Mouse (Mus musculus) layer of hippocampus, adult 9-10 months (tissue): ENCODE results near the gene Slc6a17.

Experiments
- DNase-seq: peaks from one replicate; pipeline ENCODE4 v3.0.0; 2022; ENCODE audit warnings: low spot score

Slc6a17 gene

DNA sequence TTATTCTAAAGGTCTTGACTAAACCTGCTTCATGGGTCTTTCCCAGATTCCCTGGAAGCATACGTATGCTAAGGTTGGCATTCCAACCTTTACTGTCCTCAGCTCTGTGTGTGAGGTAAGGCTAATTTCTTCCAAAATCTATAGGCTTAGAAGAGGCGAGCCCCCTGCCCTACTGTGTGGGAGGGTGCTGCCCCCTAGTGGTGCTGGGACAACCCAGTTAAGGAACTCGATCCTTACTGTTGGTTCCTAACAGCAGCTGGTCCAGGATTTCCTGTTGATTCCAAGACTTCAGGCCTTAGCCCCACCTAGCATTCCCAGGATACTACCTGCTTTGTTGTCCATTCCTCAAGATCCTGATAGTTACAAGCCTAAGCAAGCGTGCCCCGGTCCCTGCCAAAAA, 55.7 kb downstream of the Slc6a17 start:
- DNase-seq = no peak

DNA sequence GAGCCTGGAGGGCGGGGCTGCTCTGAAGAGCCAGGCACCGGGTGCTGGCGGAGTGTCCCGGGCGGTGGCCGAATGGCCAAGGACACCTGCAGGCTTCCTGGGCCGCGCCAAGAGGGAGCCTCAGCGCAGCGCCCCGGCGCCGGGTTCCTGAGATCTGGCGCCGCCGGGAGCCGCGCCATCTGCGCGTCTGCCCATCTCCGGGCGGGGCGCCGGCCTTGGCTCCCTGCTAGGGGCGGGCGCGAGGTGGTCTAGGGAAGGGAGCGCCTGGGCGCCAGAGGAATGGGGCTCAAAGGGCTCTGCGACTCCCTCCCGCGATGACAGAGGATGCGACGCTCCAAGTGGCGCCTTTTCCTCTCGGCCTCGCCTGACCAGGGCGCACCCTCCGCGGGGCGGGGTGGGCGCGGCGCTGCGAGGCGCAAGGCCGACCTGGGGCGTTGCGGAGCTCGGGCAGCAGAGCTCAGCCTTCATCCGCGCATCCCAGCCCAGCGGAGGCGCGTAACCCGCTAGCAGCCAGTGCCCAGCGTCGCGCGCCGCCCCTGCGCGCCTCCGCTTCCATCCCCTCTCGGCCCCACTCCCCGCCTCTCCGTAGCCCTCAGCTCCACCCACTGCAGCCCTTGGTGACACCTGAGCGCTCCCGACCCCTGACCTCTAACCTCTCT, 57.9 kb downstream of the Slc6a17 start:
- DNase-seq = no peak

DNA sequence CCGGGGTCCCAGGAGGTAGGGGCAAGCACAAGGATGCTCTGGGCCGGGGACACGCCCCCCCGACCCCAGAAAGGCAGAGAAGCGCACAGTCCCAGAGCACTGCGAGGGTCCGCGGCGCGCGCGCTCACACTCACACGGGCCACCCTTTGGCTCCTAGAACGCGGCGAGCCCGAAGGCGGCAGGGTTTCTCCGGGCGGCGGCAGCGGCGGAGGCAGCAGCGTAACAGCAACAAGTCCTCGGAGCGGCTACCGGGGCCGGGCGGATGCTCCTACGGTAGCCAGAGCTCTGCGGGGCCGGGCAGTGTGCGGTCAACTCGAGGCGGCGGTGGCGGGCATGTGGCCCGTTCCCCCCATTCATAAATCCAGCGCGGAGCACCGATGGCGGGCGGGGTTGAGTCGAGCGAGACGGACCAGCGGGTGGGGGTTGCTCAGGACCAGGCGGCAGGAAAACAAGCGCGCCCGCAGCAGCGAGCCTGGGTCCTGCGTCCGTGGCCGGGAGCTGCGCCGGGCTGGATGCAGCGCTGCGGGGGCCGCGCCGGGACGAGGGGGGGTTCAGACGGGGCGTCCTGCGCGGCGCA, 58.5 kb downstream of the Slc6a17 start, which contains the start of gene Kcnc4:
Kcnc4 (minus strand) TSS at position 357 of the 577 bp plus-strand sequence.
- DNase-seq = no peak

DNA sequence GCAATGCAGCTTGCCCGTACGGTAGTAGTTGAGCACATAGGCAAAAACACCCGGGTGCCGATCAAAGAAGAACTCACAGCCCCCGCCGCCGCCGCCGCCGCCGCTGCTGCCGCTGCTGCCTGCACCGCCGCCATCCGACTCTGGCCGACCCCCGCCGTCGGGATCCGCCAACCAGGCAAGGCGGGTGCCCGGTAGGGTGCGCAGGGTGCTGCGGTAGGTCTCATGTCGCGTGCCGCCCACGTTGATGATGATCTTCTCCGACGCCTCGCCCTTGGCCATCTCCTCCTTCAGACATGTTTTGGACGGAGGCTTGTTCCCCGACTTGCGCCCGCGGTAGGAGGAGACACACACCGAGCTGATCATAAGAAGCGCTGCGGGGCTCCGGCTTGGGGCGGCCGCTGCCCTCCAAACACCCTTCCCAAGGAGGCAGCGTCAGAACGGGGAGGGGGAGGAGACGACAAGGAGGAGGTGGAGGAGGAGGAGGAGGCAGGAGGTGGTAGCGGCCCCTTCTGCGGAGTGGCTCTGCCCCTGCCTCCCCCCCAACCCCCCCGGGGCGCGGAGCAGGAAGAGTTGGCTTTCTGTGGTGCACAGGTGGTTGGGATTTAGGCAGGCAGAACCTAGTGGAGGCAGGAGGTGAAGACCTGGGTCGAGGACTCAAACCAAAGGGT, 59.2 kb downstream of the Slc6a17 start:
- DNase-seq = no peak

DNA sequence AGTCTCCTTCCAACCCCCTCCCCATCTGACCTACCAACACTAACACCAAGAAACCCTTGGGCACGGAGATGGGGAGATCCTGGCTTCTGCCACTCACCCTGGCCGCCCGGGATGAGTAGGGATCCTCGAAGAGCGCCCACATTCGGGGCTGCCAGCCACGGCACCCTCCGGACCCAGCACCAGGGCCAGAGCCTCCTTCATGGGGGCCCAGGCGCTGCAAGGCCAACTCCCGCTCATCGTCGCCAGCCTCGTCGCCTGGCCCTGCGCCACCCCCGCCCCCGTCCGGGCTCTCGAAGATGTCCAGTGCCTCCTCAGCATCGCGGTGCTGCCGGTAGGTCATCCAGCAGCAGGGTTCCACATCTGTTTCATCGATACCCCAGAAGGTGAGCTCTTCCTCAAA, 59.7 kb downstream of the Slc6a17 start:
- no peak for DNase-seq

DNA sequence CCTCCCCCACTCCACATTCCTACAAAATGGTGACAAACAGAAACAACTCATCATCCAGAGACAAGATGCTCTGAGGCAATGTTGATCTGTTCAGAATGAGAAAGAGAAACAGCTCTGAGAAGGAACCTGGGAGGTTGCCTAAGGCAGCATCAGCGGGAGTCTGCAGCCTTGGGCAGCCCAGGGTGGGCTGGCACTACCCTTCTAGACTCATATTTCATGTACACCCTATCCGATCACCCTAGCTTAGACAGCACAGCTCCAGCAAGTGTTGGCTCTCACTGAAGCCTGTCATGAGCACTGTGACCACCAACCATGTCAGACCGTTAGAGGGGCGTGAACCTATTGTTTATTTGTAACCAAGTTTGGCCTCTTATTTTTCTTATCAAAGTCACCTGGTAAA, 63.5 kb downstream of the Slc6a17 start:
- DNase-seq = no peak

DNA sequence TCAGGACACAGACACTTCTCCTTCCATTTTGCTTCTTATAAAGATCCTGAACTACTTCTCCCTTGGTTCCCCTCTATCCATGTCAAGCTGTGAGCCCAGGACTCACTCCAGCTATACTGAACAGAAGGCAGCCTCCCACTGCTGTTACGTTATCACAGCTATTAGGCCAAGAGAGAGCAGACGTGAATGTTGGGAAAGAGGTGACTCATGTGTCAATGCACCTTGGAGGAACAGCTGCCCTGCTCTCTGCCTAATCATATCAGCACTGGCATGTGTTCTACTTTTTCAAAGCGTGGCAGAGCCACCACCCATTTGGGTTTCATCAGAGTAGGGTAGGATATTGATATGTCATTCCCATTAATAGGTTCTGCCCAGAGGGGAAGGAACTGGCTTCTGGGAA, 71.0 kb downstream of the Slc6a17 start:
- no peak for DNase-seq

DNA sequence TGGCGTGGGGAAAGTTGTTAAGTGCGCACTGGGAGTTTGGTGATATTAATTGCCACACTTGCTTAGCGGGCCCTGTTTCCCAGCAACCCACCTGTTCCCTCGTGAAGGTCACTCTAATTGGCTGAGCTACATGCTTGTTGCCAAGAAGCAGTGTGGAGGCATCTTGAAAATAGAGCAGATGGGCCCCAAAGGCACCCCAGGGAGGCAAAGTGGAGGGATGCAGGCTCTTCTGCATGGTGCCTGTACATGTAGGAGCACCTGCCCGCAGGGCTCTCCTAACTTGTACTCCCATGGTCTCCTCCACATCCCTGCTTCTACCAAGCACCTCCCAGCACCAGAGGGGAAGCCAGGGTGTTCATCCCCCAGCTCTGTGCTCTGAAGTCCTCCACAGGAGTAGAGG, 74.0 kb downstream of the Slc6a17 start:
- no peak for DNase-seq

DNA sequence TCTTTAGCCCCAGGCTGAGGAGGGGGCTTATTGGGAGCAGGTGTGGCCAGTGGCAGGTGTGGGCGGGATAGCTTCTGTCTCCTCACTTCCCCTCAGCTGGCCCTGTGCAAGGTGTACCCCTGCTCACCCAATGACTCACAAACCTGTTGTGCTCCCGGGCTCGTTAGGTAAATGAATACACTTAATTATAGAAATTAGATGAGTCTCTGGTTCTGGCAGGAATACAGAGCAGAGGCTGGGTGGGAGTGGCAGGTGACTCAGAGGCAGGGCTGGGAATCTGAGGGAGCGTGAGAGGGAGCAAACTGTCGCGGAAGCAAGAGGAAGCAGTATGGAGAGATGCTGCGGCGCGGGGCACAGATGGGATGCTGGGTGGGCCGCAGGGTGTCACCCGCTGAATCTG, 75.6 kb downstream of the Slc6a17 start:
- no peak for DNase-seq

DNA sequence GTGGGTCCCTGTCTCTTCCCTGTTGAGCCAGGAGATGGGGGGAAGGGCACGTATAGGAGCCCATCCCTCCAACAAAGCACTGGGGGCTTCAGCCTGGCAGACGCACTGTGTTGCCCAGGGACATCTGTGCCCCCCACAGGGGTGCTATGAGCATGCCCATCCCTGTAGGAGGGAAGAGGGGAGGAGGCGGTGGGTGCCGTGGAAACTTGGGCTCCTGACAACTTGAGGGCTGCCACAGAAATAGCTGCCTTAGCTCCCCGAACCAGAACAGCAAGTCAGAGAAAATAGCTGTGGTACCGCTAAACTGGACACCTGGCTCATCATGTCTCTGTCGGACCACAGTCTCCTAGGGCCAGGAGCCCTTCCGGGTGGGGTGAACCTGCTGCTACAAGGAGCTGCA, 76.5 kb downstream of the Slc6a17 start:
- DNase-seq = no peak

DNA sequence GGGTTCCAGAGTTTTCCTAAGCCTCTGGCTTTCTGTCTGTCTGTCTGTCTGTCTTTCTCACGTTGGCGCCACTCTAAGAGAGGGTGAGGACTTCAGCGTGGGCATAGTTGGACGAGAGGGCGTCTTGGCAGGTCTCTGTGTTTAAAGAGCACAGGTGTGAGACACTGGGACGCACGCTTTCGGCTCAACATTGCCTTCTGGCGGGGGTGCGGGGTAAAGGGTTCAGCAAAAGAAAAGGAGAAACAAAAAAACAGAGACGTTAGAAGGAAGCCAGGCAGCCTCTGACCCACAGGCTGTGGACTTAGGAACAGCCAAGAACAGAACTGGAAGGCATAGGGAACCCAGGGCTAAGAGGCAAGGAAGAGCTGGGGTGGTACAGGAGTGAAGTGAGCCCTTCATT, 78.5 kb downstream of the Slc6a17 start:
- DNase-seq = no peak

DNA sequence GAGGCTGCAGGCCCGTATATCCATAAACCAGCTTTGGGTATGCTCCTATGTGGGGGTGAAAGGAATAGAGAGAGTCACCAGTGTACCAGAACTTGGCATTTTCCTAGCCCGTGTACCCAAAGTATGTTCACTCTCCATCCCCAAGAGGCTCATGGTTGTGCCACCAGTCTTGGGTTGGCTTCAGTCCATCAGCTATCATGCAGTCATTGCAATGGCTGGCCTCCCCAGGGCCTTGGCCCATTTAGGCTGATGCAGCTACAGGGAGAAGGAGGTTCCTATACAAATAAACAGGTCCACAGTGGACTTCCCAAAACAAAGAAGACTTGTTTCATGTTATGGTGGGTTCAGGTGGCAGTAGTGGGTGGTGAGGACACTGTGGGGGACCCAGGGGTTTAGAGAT, 80.2 kb downstream of the Slc6a17 start:
- DNase-seq = no peak

DNA sequence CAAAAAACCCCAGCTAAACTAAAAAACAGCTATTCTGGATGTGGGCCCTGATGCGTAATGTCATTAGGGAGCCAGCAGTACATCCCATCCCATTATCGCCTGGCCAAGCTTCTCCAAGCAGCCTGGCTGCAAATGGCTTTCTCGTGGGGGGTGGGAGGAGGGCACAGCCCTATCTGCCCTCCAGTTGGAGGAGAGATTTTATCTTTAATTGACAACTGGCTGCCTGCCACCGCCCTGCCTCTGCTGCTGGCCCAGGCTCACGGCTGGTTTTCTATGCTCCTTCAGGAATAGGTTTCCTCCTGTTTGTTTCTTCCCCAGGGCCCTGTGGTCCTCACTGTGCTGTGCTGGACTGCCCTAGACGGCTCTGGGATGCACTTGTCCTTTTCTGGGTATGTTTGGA, 81.4 kb downstream of the Slc6a17 start:
- DNase-seq = no peak

DNA sequence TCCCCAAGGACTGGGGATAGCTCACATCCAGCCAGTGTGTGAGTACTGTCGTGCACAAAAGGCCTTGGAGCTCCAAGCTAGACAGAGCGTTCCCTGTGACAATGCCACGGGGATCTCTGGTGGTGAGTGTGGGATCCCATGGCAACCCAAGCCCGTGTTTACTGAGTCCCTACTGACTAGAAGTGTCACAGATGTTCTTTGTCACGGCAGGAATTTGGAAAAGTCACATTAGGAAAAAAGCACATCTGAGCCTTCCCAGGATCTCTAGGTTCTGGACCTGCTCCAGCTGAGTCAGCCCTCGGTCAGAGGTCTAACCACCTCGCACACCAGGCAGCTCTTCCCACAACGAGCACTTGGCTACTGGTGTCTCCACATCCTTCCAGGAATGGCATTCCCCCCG, 84.2 kb downstream of the Slc6a17 start:
- no peak for DNase-seq

DNA sequence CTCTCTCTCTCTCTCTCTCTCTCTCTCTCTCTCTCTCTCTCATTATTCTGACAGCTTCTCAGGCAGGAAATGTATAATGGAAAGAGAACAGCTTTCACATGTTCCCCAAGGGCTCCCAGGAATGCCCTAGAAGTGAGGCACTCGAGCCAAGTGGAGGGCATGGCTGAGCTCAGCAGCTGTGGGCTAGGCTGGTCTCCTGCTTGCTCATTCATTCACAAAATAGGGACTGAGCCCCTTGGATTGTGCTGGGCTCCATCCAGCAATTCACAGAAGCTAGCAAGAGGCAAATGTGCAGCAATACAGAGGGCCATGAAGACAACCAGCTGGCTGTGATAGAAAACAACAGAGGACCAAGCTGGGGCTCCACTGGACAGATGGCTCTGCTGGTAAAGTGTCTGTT, 86.5 kb downstream of the Slc6a17 start:
- no peak for DNase-seq

DNA sequence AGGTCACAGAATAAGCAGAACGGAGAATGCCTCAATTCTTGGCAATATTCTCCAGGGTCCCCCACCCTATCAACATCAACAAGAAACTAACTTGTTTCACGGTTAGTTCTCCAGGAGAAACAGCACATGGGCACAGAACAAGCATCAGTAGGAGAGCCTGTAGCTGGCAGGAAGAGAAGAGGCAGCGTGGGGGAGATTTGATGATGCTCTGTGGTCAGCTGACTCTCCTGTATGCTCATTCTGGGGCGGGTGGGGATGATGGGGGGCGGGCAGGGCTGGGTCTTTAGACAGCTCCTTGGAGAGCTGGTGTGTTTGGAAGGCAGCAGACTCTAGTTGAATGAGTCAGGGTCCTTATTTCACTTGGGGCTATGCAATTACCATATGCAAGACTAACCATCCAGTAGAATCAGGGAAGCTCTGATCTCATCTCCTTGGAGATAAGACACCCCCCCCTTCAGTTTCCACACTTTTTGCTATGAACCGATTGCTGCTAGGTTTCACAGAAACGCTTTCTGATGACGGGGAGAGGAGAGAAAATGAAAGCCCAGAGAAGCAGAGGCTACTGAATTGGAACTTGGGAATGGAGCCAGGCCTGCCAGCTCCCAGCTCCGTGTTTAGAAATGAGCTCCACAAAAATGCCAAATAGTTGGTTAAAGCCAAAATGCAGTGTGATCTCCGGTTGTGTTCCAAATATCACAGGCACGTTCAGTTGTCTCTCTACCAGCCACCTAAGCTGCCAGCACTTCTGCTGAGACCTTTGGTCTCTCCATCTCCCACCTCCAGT, 93.4 kb downstream of the Slc6a17 start:
- no peak for DNase-seq

DNA sequence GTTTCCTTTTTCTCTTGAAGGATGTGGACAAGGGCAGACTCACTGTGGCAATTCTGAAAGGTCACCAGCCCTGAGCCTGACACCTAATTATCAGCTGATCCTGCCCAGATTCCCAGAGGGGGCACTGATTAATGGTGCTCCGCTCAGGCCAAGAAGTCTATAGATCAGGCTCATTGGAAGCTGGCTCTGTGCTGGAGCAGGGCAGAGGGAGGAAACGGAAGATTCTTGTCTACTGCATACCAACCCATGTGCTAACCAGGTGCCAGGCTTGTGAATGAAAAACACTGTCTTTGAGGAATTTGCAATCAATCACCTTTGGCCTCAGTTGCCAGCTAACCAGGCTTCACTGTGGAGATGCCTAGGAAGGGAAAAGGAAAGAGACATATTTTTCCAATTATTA, 97.7 kb downstream of the Slc6a17 start:
- DNase-seq = no peak
